Mouse (Mus musculus): ENCODE data around the gene Dab2. TPM values are rescaled to one million over a fixed set of nuclear protein-coding genes. Genes with fewer than 3 reads are reported as not detected.

Gene Dab2
- total RNA-seq (2014; rRNA removed) = 7.9 and 8.9 TPM in 2 replicates
- polyA plus RNA-seq (2012; rRNA removed) = 4.2 and 8.1 TPM in 2 replicates

GRCm38 (mm10) chr15:6299554-6299953 lies at the start of gene Dab2:
Gene Dab2 (plus strand): TSS chr15:6299788.
- H3K79me2 ChIP-seq (ENCODE audit: control insufficient read depth, insufficient read depth, low read length) = no peaks in the 10 kb centered on the region
- TF ChIP-seq CTCF (IDR thresholded peaks at IDR 0.05; ENCODE audit: low read depth, low read length) (no peak), POLR2A (IDR thresholded peaks at IDR 0.05; ENCODE audit: extremely low read depth, insufficient read depth, low read length) (no peak)
- 92% methylated on average over 3 of the region's 3 CpGs for WGBS
- H3K36me3 ChIP-seq (ENCODE audit: control insufficient read depth, insufficient read depth, low read length) = no peaks in the 10 kb centered on the region
- no peaks in the 10 kb centered on the region for H3K4me1 ChIP-seq (ENCODE audit: control insufficient read depth, insufficient read depth, low read length)
- no peak for DNase-seq (ENCODE audit: extremely low read depth, low read depth, low spot score)
- no peak within 1 kb of the TSS for H3K27ac ChIP-seq (replicated peaks; ENCODE audit: insufficient read depth, low read depth, low read length)
- H3K9ac ChIP-seq (ENCODE audit: low read depth, low read length) = no peak within 1 kb of the TSS
- H3K4me3 ChIP-seq (ENCODE audit: insufficient read depth, low read depth, low read length) = no peak within 1 kb of the TSS
- H3K27me3 ChIP-seq (ENCODE audit: control insufficient read depth, insufficient read depth, low read length) = no peaks in the 10 kb centered on the region

GRCm38 (mm10) chr15:6253471-6253870 lies 46.1 kb upstream of the Dab2 start:
- TF ChIP-seq CTCF (IDR thresholded peaks at IDR 0.05; ENCODE audit: low read depth, low read length) = no peak
- TF ChIP-seq POLR2A (IDR thresholded peaks at IDR 0.05; ENCODE audit: extremely low read depth, insufficient read depth, low read length) = no peak
- Histone ChIP-seq H3K36me3 (ENCODE audit: control insufficient read depth, insufficient read depth, low read length) (no peaks in the 10 kb centered on the region), H3K79me2 (ENCODE audit: control insufficient read depth, insufficient read depth, low read length) (no peaks in the 10 kb centered on the region), H3K27ac (replicated peaks; ENCODE audit: insufficient read depth, low read depth, low read length) (no peak overlapping the region), H3K4me3 (ENCODE audit: insufficient read depth, low read depth, low read length) (no peak overlapping the region), H3K9ac (ENCODE audit: low read depth, low read length) (no peak overlapping the region), H3K27me3 (ENCODE audit: control insufficient read depth, insufficient read depth, low read length) (no peaks in the 10 kb centered on the region), H3K4me1 (ENCODE audit: control insufficient read depth, insufficient read depth, low read length) (no peaks in the 10 kb centered on the region)
- DNase-seq (ENCODE audit: extremely low read depth, low read depth, low spot score) = no peak
- 90% methylated on average over 2 of the region's 2 CpGs for WGBS

GRCm38 (mm10) chr15:6254383-6254782 lies 45.2 kb upstream of the Dab2 start:
- H3K4me3 ChIP-seq (ENCODE audit: insufficient read depth, low read depth, low read length) = no peak overlapping the region
- no peak overlapping the region for H3K9ac ChIP-seq (ENCODE audit: low read depth, low read length)
- no peaks in the 10 kb centered on the region for H3K79me2 ChIP-seq (ENCODE audit: control insufficient read depth, insufficient read depth, low read length)
- TF ChIP-seq CTCF (IDR thresholded peaks at IDR 0.05; ENCODE audit: low read depth, low read length) (no peak), POLR2A (IDR thresholded peaks at IDR 0.05; ENCODE audit: extremely low read depth, insufficient read depth, low read length) (no peak)
- no peak overlapping the region for H3K27ac ChIP-seq (replicated peaks; ENCODE audit: insufficient read depth, low read depth, low read length)
- no peak for DNase-seq (ENCODE audit: extremely low read depth, low read depth, low spot score)
- H3K36me3 ChIP-seq (ENCODE audit: control insufficient read depth, insufficient read depth, low read length) = no peaks in the 10 kb centered on the region
- H3K27me3 ChIP-seq (ENCODE audit: control insufficient read depth, insufficient read depth, low read length) = no peaks in the 10 kb centered on the region
- H3K4me1 ChIP-seq (ENCODE audit: control insufficient read depth, insufficient read depth, low read length) = no peaks in the 10 kb centered on the region
- WGBS = 78% methylated on average over 2 of the region's 2 CpGs

GRCm38 (mm10) chr15:6257049-6257448 lies 42.5 kb upstream of the Dab2 start:
- H3K36me3 ChIP-seq (ENCODE audit: control insufficient read depth, insufficient read depth, low read length) = no peaks in the 10 kb centered on the region
- 96% methylated on average over 2 of the region's 2 CpGs for WGBS

GRCm38 (mm10) chr15:6259957-6260740 lies 39.4 kb upstream of the Dab2 start:
- H3K79me2 ChIP-seq (ENCODE audit: control insufficient read depth, insufficient read depth, low read length) = no peaks in the 10 kb centered on the region
- TF ChIP-seq CTCF (IDR thresholded peaks at IDR 0.05; ENCODE audit: low read depth, low read length) (no peak), POLR2A (IDR thresholded peaks at IDR 0.05; ENCODE audit: extremely low read depth, insufficient read depth, low read length) (no peak)
- no peaks in the 10 kb centered on the region for H3K27me3 ChIP-seq (ENCODE audit: control insufficient read depth, insufficient read depth, low read length)
- peaks cover 10% of the 10 kb centered on the region; the same call in 1 of the 2 replicates for H3K4me1 ChIP-seq (ENCODE audit: control insufficient read depth, insufficient read depth, low read length)
- no peak overlapping the region for H3K9ac ChIP-seq (ENCODE audit: low read depth, low read length)
- H3K4me3 ChIP-seq (ENCODE audit: insufficient read depth, low read depth, low read length) = no peak overlapping the region
- 12% methylated on average over 3 of the region's 3 CpGs for WGBS
- no peaks in the 10 kb centered on the region for H3K36me3 ChIP-seq (ENCODE audit: control insufficient read depth, insufficient read depth, low read length)
- peak overlapping the region; percentile 66 for H3K27ac ChIP-seq (replicated peaks; ENCODE audit: insufficient read depth, low read depth, low read length)
- peak; percentile 56 for DNase-seq (ENCODE audit: extremely low read depth, low read depth, low spot score)

More at GRCm38 (mm10) chr15:6257049-6257448, 42.5 kb upstream of the Dab2 start:
- Histone ChIP-seq H3K4me3 (ENCODE audit: insufficient read depth, low read depth, low read length) (no peak overlapping the region), H3K27ac (replicated peaks; ENCODE audit: insufficient read depth, low read depth, low read length) (no peak overlapping the region), H3K79me2 (ENCODE audit: control insufficient read depth, insufficient read depth, low read length) (no peaks in the 10 kb centered on the region), H3K9ac (ENCODE audit: low read depth, low read length) (no peak overlapping the region), H3K27me3 (ENCODE audit: control insufficient read depth, insufficient read depth, low read length) (no peaks in the 10 kb centered on the region), H3K4me1 (ENCODE audit: control insufficient read depth, insufficient read depth, low read length) (peaks cover 10% of the 10 kb centered on the region; the same call in 1 of the 2 replicates)
- no peak for DNase-seq (ENCODE audit: extremely low read depth, low read depth, low spot score)
- TF ChIP-seq CTCF (IDR thresholded peaks at IDR 0.05; ENCODE audit: low read depth, low read length) = no peak
- no peak for TF ChIP-seq POLR2A (IDR thresholded peaks at IDR 0.05; ENCODE audit: extremely low read depth, insufficient read depth, low read length)

Data from liver, adult 2 months (tissue).